Mouse (Mus musculus) inflammation-experienced regulatory T-cells, adult 6 months (primary cell): Measurements from ENCODE around the gene Entpd2. TPM values are rescaled to one million over a fixed set of nuclear protein-coding genes. Genes with fewer than 3 reads are reported as not detected.

Experiments used
- ATAC-seq: one replicate; pipeline ENCODE4 v1.8.0; 2017
- polyA plus RNA-seq, 3 experiments: library from polyadenylated mRNA; unstranded; fragments of 100-300 nt; shearing (Covaris generic); gene quantifications; one replicate each; pipeline ENCODE4 v1.2.1; 2017

Entpd2 gene
- polyA plus RNA-seq, 3 experiments from 2014 or later: 0.49 to 1.3 TPM; not detected in 1

DNA sequence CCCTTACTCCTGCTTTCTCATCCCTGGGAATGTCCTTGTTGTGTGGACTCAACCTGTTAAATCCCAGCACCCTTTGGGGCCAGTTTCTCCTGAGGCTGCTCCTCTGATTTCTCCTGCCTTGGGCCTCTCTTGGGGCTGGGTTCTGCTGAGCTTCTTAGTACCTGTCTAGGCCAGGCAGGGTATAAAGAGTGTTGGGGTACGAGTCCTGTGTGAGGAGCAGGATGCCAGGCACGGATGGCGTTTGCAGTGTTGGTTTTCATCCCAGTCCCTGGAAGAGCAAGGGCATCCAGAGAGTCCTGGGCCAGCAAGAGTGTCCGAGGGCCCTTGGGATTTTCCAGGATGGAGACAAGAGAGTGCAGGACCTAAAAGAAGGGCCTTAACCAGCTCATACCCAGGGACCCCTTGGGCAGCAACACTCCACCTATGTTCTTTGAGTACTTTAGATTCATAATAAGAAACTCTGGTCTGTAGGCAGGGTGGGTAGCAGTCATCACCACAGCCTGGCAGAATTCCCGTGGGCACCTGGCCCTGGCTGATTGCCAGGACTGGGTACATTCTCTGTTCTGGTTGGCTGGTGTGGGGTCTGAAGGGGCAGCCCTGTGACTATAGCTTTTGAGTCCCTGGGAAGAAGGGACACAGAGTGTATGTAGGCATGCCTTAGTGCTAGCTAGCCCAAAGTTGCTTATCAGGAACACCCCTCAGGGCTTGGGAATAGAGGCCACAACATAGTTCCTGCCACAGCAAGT lies 33.9 kb downstream of the Entpd2 start:
- ATAC-seq: no peak

DNA sequence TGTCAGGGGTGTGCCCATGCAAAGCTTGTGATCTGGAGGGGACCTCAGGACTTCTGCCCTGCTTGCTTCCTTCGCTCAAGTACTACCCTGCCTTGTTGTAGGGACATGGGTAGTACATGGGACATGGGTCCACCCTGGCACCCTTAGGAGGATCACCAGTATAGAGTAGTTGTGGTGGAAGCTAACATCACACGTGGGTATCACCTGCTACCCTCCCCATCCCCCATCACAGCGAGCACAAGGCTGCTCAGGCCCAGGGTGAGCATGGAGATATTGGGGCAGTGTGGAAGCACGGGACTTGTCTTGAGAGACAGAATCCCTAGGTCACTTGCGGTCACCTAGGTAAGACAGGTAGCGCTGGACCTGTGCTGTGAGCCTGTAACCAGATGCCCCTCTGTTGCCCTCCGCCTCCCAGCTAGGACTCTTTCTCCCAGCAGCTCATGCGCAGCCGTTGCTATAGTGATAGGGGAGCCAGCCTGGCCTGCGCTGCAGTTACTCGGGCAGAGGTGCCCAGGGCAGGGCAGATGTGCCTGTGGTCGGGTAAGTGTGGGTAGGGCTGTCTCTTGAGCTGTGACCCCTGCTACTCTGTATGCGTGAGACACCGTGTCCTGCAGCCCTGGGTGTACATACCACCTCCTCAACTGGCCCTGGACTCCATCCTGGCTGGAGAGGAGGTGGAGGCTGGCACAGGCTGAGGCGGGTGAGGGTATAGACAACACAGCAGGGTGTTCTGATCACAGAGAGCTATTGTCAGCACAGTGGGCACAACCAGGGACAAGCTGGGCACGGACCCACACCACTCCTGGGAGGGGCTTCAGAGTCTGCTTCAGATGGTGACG lies 34.9 kb downstream of the Entpd2 start:
- no peak for ATAC-seq

DNA sequence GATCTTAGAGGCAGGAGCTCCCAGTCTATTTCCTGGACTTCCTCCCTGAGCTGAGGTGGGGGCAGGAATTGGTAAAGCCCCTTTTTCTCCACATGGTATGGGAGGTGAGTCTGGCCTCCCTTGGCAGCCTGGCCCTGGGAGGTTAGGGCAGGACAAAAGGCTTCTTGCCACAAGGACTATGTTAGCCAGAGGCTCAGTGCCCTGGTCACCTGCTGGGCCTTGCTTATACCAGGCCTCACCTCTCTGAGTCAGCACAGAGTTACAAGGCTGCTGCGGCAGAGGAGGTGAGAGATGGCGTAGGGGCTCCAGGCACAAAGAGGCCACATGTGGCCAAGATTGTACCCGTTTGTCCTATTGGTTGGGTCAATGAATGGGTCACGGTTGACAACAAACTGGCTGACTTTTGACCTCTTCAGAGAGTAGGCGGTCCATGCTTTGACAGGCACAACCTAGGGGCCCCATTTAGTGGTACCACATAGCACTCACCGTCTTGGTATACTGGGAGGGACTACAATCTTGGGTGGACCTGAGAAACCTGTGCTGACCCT lies 35.7 kb downstream of the Entpd2 start:
- no peak for ATAC-seq

DNA sequence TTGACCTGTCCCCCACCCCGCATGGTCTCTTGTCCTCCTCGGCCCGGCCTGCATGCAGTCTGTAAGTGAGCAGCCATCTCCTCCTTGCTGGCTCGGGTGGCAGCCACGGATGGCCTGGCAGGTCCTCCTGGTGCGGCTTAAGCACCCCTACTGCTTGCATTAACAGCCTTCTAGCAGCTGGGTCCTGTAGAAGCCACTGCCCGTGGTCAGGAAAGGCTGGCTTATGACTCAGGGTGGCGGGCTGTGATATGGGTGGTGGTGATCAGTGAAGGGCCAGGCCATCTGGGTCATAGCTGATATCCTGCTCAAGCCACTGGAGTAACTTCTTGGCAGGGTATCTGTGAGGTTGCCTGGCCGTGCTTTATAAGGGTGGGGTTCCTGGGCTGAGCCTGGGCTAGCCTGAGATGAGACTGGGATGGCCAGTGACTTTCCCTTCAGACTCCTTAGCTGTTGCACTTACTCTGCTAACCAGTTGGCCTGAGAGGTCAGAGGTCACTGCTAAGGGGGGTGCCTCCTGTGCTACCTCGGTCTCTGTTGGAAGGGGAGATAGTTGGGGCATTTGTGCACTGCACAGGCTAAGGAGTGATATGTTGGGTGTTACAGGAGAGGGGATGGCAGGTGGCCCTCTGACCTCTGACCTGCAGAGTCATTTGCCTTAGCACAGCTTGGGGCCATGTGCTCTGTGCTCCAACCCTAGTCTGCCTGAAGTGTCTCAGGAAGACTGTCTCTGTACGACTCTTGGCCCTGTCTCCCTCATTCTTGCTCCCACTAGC lies 36.8 kb downstream of the Entpd2 start:
- ATAC-seq: no peak

DNA sequence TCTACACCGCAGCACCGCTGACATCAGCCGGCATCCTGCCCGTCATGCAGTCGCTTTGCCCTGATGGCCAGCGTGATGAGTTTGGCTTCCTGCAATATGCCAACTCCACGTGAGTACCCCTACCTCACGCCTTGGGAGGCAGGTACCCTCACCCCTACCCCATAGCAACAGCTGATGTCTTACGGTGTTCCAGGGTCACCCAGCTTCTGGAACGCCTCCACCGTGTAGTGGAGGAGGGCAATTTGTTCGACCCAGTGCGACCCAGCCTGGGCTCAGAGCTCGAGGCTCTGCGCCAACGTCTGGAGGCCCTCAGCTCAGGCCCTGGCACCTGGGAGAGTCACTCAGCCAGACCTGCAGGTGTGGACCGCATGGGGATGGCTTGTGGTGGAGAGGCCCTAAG lies 37.4 kb downstream of the Entpd2 start:
- no peak for ATAC-seq

DNA sequence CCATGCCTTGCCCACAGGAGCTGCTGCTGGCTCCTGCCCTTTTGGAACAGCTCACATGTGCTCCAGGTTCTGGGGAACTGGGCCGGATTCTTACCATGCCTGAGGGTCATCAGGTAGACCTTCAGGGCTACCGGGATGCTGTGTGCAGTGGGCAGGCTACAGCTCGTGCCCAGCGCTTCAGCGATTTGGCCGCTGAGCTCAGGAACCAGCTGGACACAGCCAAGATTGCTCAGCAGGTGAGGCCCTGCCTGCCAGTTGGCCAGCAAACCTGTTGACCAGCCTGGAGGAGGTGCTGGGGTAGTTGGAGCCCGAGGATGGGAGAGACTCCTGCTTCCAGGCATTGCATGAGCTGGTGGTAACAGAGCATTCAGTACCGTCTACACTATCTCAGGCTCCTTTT lies 38.6 kb downstream of the Entpd2 start:
- no peak for ATAC-seq

DNA sequence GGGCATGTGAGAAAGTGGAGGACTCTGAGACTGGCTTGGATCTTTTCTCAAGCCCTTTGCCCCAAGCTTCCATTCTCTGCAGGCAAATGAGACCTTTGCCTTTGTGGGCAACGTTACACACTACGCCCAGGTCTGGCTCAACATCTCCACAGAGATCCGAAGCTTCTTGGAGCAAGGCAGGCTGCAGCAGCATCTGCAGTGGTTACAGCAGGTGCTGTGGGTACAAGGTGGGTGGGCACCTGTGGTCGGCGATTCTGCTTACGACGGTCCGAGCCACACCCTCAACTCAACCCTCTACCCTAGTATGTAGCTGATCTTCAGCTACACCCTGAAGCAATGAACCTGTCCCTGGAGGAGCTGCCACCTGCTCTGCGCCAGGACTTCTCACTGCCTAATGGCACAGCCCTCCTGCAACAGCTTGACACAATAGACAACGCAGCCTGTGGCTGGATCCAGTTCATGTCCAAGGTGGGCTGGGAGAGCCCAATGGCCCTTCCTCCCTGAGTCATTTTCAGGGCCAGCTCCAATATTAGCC lies 40.7 kb downstream of the Entpd2 start:
- ATAC-seq: no peak

DNA sequence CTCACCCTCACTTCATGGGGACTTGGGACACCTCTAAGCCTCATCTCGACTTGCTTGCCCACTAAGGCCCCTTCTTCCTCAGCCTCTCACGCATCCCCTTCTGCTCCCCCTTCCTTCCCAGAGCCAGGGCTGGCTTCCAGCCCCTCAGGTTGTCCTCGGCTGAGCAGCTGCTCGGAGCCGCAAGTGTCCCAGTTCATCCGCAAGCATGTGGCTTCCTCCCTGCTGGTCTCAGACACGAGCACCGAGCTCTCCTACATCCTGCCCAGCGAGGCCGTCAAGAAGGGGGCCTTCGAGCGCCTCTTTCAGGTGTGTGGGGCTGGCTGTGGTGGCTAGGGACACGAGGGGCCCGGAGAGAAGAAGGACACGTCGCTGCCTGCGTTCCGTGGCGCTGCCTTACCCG lies 45.4 kb downstream of the Entpd2 start:
- ATAC-seq: no peak

DNA sequence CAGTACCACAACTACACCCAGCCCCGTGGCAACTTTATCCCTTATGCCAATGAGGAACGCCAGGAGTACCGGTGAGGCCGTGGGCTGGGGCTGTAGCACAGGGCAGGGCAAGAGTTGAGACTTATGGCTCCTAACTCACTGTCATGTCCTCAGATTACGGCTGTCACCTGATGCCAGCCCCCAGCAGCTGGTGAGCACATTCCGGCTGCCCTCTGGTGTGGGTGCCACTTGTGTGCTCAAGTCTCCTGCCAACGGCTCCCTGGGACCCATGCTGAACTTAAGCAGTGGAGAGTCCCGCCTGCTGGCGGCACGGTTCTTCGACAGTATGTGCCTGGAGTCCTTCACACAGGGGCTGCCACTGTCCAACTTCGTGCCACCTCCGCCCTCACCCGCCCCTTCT lies 47.0 kb downstream of the Entpd2 start:
- ATAC-seq: no peak

Other genes starting within 250 kb of the Entpd2 start
- 1 to 10 TPM in 1 of 3 experiments, under 1 TPM in 2; 0.54 to 1.2 (median 0.59) TPM for gene Nrarp, start 215.1 kb upstream of the Entpd2 start, polyA plus RNA-seq
- gene Tor4a, start 199.0 kb upstream of the Entpd2 start, polyA plus RNA-seq: 10 to 100 TPM; 55.3 to 73.9 (median 67.2) TPM
- gene Nelfb, start 184.4 kb upstream of the Entpd2 start, polyA plus RNA-seq: 10 to 100 TPM; 46.6 to 50.3 (median 47.0) TPM
- gene Stpg3, start 181.2 kb upstream of the Entpd2 start, polyA plus RNA-seq: not detected
- not detected for gene Fam166a, start 177.1 kb upstream of the Entpd2 start, polyA plus RNA-seq
- gene Tubb4b, start 171.2 kb upstream of the Entpd2 start, polyA plus RNA-seq: 100 to 1,000 TPM in 1 of 3 experiments, 10 to 100 TPM in 2; 90.3 to 208 (median 96.5) TPM
- not detected for gene Slc34a3, start 161.5 kb upstream of the Entpd2 start, polyA plus RNA-seq
- not detected for gene Rnf224, start 159.1 kb upstream of the Entpd2 start, polyA plus RNA-seq
- gene Rnf208, start 153.6 kb upstream of the Entpd2 start, polyA plus RNA-seq: 1 to 10 TPM in 1 of 3 experiments, under 1 TPM in 2; 0.53 to 1.6 (median 0.99) TPM
- gene Cysrt1, start 153.4 kb upstream of the Entpd2 start, polyA plus RNA-seq: not detected
- gene AL732309.1, start 149.0 kb upstream of the Entpd2 start, polyA plus RNA-seq: 1 to 10 TPM; 2.3 to 9.2 (median 4.0) TPM
- gene Tmem203, start 140.4 kb upstream of the Entpd2 start, polyA plus RNA-seq: 10 to 100 TPM in 1 of 3 experiments, 1 to 10 TPM in 2; 8.3 to 13.7 (median 8.7) TPM
- 1 to 10 TPM; 3.4 to 4.7 (median 3.9) TPM for gene Tprn, start 133.3 kb upstream of the Entpd2 start, polyA plus RNA-seq
- 100 to 1,000 TPM; 111 to 156 (median 121) TPM for gene Ssna1, start 123.4 kb upstream of the Entpd2 start, polyA plus RNA-seq
- 10 to 100 TPM; 29.3 to 44.6 (median 39.2) TPM for gene Anapc2, start 123.4 kb upstream of the Entpd2 start, polyA plus RNA-seq
- gene Tmem210, start 107.7 kb upstream of the Entpd2 start, polyA plus RNA-seq: not detected
- not detected for gene Lrrc26, start 106.0 kb upstream of the Entpd2 start, polyA plus RNA-seq
- gene Grin1, start 76.7 kb upstream of the Entpd2 start, polyA plus RNA-seq: not detected
- gene Man1b1, start 63.5 kb upstream of the Entpd2 start, polyA plus RNA-seq: 10 to 100 TPM; 21.2 to 24.3 (median 23.1) TPM
- gene Dpp7, start 39.5 kb upstream of the Entpd2 start, polyA plus RNA-seq: 10 to 100 TPM; 10.2 to 24.6 (median 21.1) TPM
- 10 to 100 TPM; 12.2 to 20.6 (median 18.3) TPM for gene Uap1l1, start 30.2 kb upstream of the Entpd2 start, polyA plus RNA-seq
- gene Sapcd2, start 23.6 kb upstream of the Entpd2 start, polyA plus RNA-seq: 10 to 100 TPM in 1 of 3 experiments, under 1 TPM in 2; 0.44 to 10.5 (median 0.80) TPM
- gene Npdc1, start 3.5 kb downstream of the Entpd2 start, polyA plus RNA-seq: 1 to 10 TPM; 2.8 to 6.1 (median 6.0) TPM
- 10 to 100 TPM in 1 of 3 experiments, 1 to 10 TPM in 2; 4.1 to 14.7 (median 7.2) TPM for gene Fut7, start 27.4 kb downstream of the Entpd2 start, polyA plus RNA-seq
- 10 to 100 TPM; 31.4 to 59.3 (median 41.8) TPM for gene Abca2, start 32.8 kb downstream of the Entpd2 start, polyA plus RNA-seq
- 1 to 10 TPM; 1.2 to 1.9 (median 1.6) TPM for gene Clic3, start 61.0 kb downstream of the Entpd2 start, polyA plus RNA-seq
- 10 to 100 TPM; 70.4 to 92.1 (median 89.2) TPM for gene Paxx, start 65.2 kb downstream of the Entpd2 start, polyA plus RNA-seq
- gene Ptgds, start 74.2 kb downstream of the Entpd2 start, polyA plus RNA-seq: not detected
- gene Lcn12, start 98.0 kb downstream of the Entpd2 start, polyA plus RNA-seq: not detected
- 10 to 100 TPM; 49.1 to 88.0 (median 76.8) TPM for gene Fbxw5, start 104.9 kb downstream of the Entpd2 start, polyA plus RNA-seq
- 1 to 10 TPM; 2.1 to 5.1 (median 3.4) TPM for gene C8g, start 105.8 kb downstream of the Entpd2 start, polyA plus RNA-seq
- 10 to 100 TPM; 74.8 to 85.3 (median 76.1) TPM for gene Traf2, start 151.1 kb downstream of the Entpd2 start, polyA plus RNA-seq
- 100 to 1,000 TPM; 246 to 394 (median 269) TPM for gene Edf1, start 162.0 kb downstream of the Entpd2 start, polyA plus RNA-seq
- gene Mamdc4, start 179.0 kb downstream of the Entpd2 start, polyA plus RNA-seq: 1 to 10 TPM in 2 of 3 experiments, under 1 TPM in 1; 0.85 to 2.2 (median 1.3) TPM
- gene Phpt1, start 179.3 kb downstream of the Entpd2 start, polyA plus RNA-seq: 10 to 100 TPM; 37.0 to 64.3 (median 56.2) TPM
- under 1 TPM in 1 of 3 experiments, not detected in 2; 0.07 TPM for gene Ajm1, start 185.9 kb downstream of the Entpd2 start, polyA plus RNA-seq
- gene Rabl6, start 212.6 kb downstream of the Entpd2 start, polyA plus RNA-seq: 10 to 100 TPM; 14.0 to 28.3 (median 18.0) TPM
- not detected for gene Ccdc183, start 221.8 kb downstream of the Entpd2 start, polyA plus RNA-seq
- gene Tmem141, start 226.1 kb downstream of the Entpd2 start, polyA plus RNA-seq: 1 to 10 TPM in 2 of 3 experiments, under 1 TPM in 1; 0.80 to 2.2 (median 1.1) TPM
- gene Fcna, start 232.2 kb downstream of the Entpd2 start, polyA plus RNA-seq: under 1 TPM in 1 of 3 experiments, not detected in 2; 0.96 TPM